Mouse (Mus musculus): Measurements from ENCODE around the gene Plekhh2. TPM values are rescaled to one million over a fixed set of nuclear protein-coding genes. Genes with fewer than 3 reads are reported as not detected.

Gene Plekhh2
- polyA plus RNA-seq, 1 experiment: 12.1 TPM

DNA sequence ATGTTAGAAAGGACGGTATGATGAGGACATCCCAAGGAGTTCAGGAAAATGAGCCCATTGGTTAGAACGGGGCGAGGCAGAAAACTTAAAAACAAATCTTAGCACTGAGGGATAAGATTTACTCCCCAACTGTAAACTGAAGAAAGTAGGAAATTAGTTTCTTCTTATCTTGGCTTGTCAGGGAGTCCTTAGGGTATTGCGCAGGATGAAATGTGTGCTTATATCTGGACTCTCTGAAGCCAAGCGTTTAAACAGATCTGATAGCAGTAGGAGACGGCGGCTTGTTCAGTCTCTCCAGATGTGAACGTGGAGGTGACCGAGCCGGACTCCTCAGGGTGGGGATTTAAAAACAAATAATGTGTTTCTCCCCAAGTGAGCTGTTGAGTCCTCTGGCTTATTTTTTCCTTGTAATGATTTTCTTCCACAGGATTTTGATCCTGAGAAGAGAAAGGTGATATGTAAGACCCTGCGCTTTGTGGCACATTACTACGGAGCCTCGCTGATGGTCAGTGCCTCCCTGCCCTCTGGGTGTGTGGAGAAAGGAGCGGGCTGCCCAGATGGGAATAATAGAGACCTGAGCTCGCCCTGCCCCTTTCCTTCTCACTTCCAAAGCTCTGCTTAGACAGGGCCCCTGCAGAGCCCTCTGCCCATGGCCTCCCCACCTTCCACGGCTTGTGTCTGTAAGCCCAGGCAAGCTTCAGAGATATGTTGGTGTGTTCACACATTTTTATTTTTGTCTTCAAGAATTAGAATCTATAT lies 132.8 kb downstream of the Plekhh2 start:
- H3K4me3 ChIP-seq (replicated peaks; ENCODE audit: extremely low read depth, low read depth, low read length): no peak overlapping the region
- 66% methylated on average over 16 of the region's 16 CpGs for WGBS
- TF ChIP-seq CTCF (IDR thresholded peaks at IDR 0.05; ENCODE audit: insufficient read depth, low read length) (no peak), POLR2A (IDR thresholded peaks at IDR 0.05; ENCODE audit: borderline replicate concordance, extremely low read depth, low read depth, low read length) (no peak)
- H3K4me1 ChIP-seq (ENCODE audit: control insufficient read depth, insufficient read depth, low read length): no peaks in the 10 kb centered on the region
- no peak for DNase-seq

- no peak for TF ChIP-seq CTCF (IDR thresholded peaks at IDR 0.05; ENCODE audit: insufficient read depth, low read length)
- TF ChIP-seq POLR2A (IDR thresholded peaks at IDR 0.05; ENCODE audit: borderline replicate concordance, extremely low read depth, low read depth, low read length): no peak
- H3K4me1 ChIP-seq (ENCODE audit: control insufficient read depth, insufficient read depth, low read length): no peaks in the 10 kb centered on the region
- whole genome bisulfite sequencing: 50% methylated on average over 9 of the region's 9 CpGs
- H3K4me3 ChIP-seq (replicated peaks; ENCODE audit: extremely low read depth, low read depth, low read length): no peak overlapping the region
- no peak for DNase-seq
Observed at GRCm38 (mm10) chr17:84645119-84645518, 133.4 kb downstream of the Plekhh2 start.

- H3K4me1 ChIP-seq (ENCODE audit: control insufficient read depth, insufficient read depth, low read length): no peaks in the 10 kb centered on the region
- DNase-seq: no peak
- H3K4me3 ChIP-seq (replicated peaks; ENCODE audit: extremely low read depth, low read depth, low read length): no peak overlapping the region
- 41% methylated on average over 3 of the region's 7 CpGs for WGBS
- TF ChIP-seq POLR2A (IDR thresholded peaks at IDR 0.05; ENCODE audit: borderline replicate concordance, extremely low read depth, low read depth, low read length): no peak
- TF ChIP-seq CTCF (IDR thresholded peaks at IDR 0.05; ENCODE audit: insufficient read depth, low read length): no peak
Observed at GRCm38 (mm10) chr17:84645894-84646293, 134.2 kb downstream of the Plekhh2 start.

DNA sequence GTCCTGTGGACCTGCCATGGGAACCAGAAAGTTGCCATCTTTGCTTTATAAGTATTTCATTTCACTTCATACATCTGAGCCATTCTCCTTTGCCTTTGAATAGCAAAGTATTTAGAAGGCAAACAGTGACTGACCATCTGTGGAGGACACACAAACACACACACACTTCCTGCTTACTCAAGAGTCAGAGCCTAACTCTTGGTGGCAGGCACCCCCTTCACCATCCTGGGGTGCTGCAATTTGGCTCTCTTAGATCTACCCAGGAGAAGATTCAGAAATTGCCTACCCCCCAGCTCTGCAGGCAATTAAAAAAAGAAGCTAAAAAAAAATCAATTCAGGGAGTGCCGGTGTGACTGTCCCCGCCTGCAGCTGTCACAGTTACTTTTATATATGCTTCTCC lies 134.8 kb downstream of the Plekhh2 start:
- H3K4me1 ChIP-seq (ENCODE audit: control insufficient read depth, insufficient read depth, low read length): no peaks in the 10 kb centered on the region
- no peak for TF ChIP-seq POLR2A (IDR thresholded peaks at IDR 0.05; ENCODE audit: borderline replicate concordance, extremely low read depth, low read depth, low read length)
- TF ChIP-seq CTCF (IDR thresholded peaks at IDR 0.05; ENCODE audit: insufficient read depth, low read length): no peak
- DNase-seq: no peak
- no peak overlapping the region for H3K4me3 ChIP-seq (replicated peaks; ENCODE audit: extremely low read depth, low read depth, low read length)
- 67% methylated on average over 2 of the region's 2 CpGs for WGBS

- no peak overlapping the region for H3K4me3 ChIP-seq (replicated peaks; ENCODE audit: extremely low read depth, low read depth, low read length)
- no peaks in the 10 kb centered on the region for H3K4me1 ChIP-seq (ENCODE audit: control insufficient read depth, insufficient read depth, low read length)
- DNase-seq: no peak
- TF ChIP-seq CTCF (IDR thresholded peaks at IDR 0.05; ENCODE audit: insufficient read depth, low read length) (no peak), POLR2A (IDR thresholded peaks at IDR 0.05; ENCODE audit: borderline replicate concordance, extremely low read depth, low read depth, low read length) (no peak)
- WGBS: 65% methylated on average over 4 of the region's 4 CpGs
Observed at GRCm38 (mm10) chr17:84647630-84648029, 135.9 kb downstream of the Plekhh2 start.

GRCm38 (mm10) chr17:84650302-84651017 lies 138.8 kb downstream of the Plekhh2 start:
- no peak for TF ChIP-seq POLR2A (IDR thresholded peaks at IDR 0.05; ENCODE audit: borderline replicate concordance, extremely low read depth, low read depth, low read length)
- no peak for TF ChIP-seq CTCF (IDR thresholded peaks at IDR 0.05; ENCODE audit: insufficient read depth, low read length)
- WGBS: 63% methylated on average over 9 of the region's 9 CpGs
- DNase-seq: no peak
- H3K4me1 ChIP-seq (ENCODE audit: control insufficient read depth, insufficient read depth, low read length): no peaks in the 10 kb centered on the region
- H3K4me3 ChIP-seq (replicated peaks; ENCODE audit: extremely low read depth, low read depth, low read length): no peak overlapping the region

DNA sequence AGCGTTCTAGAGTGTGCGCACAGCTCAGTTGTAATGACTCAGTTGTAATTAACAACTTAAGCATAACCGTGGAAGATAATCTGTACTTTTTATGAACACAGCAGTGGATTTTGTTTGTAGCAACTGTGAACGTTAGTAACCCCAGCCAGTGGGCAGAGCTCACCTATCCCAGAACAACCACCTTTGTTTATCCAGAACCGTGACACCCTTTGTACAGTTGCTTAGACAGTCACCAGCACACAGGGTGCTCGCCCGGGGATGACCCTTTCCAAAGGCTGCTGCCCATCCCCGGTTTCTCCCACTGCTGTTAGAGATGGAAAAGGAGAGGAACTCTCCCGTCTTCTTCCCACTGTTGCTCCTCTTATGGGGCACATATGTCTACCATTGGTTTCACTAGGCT lies 141.8 kb downstream of the Plekhh2 start:
- Histone ChIP-seq H3K4me1 (ENCODE audit: control insufficient read depth, insufficient read depth, low read length) (no peaks in the 10 kb centered on the region), H3K4me3 (replicated peaks; ENCODE audit: extremely low read depth, low read depth, low read length) (no peak overlapping the region)
- TF ChIP-seq CTCF (IDR thresholded peaks at IDR 0.05; ENCODE audit: insufficient read depth, low read length) (no peak), POLR2A (IDR thresholded peaks at IDR 0.05; ENCODE audit: borderline replicate concordance, extremely low read depth, low read depth, low read length) (no peak)
- DNase-seq: no peak
- 90% methylated on average over 9 of the region's 9 CpGs for WGBS

GRCm38 (mm10) chr17:84656205-84656604 lies 144.5 kb downstream of the Plekhh2 start:
- Histone ChIP-seq H3K4me3 (replicated peaks; ENCODE audit: extremely low read depth, low read depth, low read length) (no peak overlapping the region), H3K4me1 (ENCODE audit: control insufficient read depth, insufficient read depth, low read length) (no peaks in the 10 kb centered on the region)
- WGBS: 72% methylated on average over 5 of the region's 5 CpGs
- DNase-seq: no peak
- TF ChIP-seq POLR2A (IDR thresholded peaks at IDR 0.05; ENCODE audit: borderline replicate concordance, extremely low read depth, low read depth, low read length): no peak
- no peak for TF ChIP-seq CTCF (IDR thresholded peaks at IDR 0.05; ENCODE audit: insufficient read depth, low read length)

GRCm38 (mm10) chr17:84656653-84657421 lies 145.1 kb downstream of the Plekhh2 start:
- TF ChIP-seq POLR2A (IDR thresholded peaks at IDR 0.05; ENCODE audit: borderline replicate concordance, extremely low read depth, low read depth, low read length) (no peak), CTCF (IDR thresholded peaks at IDR 0.05; ENCODE audit: insufficient read depth, low read length) (no peak)
- no peaks in the 10 kb centered on the region for H3K4me1 ChIP-seq (ENCODE audit: control insufficient read depth, insufficient read depth, low read length)
- DNase-seq: no peak
- H3K4me3 ChIP-seq (replicated peaks; ENCODE audit: extremely low read depth, low read depth, low read length): no peak overlapping the region
- WGBS: 67% methylated on average over 19 of the region's 19 CpGs

All from lung, adult 2 months (tissue).